Comparison of ENCODE assay signal across 17 mouse cellular contexts in genomic region chr2:174063074-174063473, GRCm38 (mm10). TPM values are rescaled to one million over a fixed set of nuclear protein-coding genes. Genes with fewer than 3 reads are reported as not detected.
DNase-seq lines count a peak whose midpoint lies in the region; ATAC-seq and TF ChIP-seq lines count a peak whose summit lies in the region.
"Had no signal": no experiment of that assay in that cellular context is flagged by ENCODE, and none has a peak within 500 bp of the region (broad histone marks: within the 10 kb centered on the region; RNA-seq: fewer than 3 reads in every experiment).

No protein-coding gene starts in this region.

- ATAC-seq in heart, embryonic 12.5 days (ENCODE audit: insufficient number of reproducible peaks, low FRiP score): no peak
- ATAC-seq in limb, embryonic 14.5 days (ENCODE audit: low FRiP score, low read depth): peak; percentile 53
- no peak for ATAC-seq in forebrain, embryonic 15.5 days (replicated peaks)
- ATAC-seq: forebrain, embryonic 14.5 days had no signal

- no peak overlapping the region for H3K4me2 ChIP-seq in heart, embryonic 12.5 days
- H3K4me2 ChIP-seq in limb, embryonic 14.5 days (replicated peaks; ENCODE audit: low read depth, low read length, severe bottlenecking): no peak overlapping the region
- H3K4me2 ChIP-seq in forebrain, embryonic 15.5 days (replicated peaks): no peak overlapping the region
- H3K4me2 ChIP-seq: embryonic facial prominence, embryonic 13.5 days; neural tube, embryonic 13.5 days had no signal

- no peak overlapping the region for H3K27ac ChIP-seq in heart, embryonic 10.5 days
- no peak overlapping the region for H3K27ac ChIP-seq in heart, embryonic 12.5 days (ENCODE audit: poor library complexity, severe bottlenecking)
- peak overlapping the region; percentile 78 for H3K27ac ChIP-seq in embryonic fibroblast, embryonic 13.5 days (ENCODE audit: insufficient read depth, low read length)
- H3K27ac ChIP-seq in limb, embryonic 14.5 days (replicated peaks; ENCODE audit: low read depth, low read length): peak overlapping the region; percentile 85
- no peak overlapping the region for H3K27ac ChIP-seq in forebrain, embryonic 15.5 days (replicated peaks)
- H3K27ac ChIP-seq: embryonic facial prominence, embryonic 13.5 days had no signal

- 66% methylated on average over 6 of the region's 6 CpGs for WGBS in heart, embryonic 10.5 days
- WGBS in heart, embryonic 12.5 days: 63% methylated on average over 6 of the region's 6 CpGs
- WGBS in limb, embryonic 14.5 days: 51% methylated on average over 6 of the region's 6 CpGs
- WGBS in forebrain, embryonic 15.5 days: 89% methylated on average over 6 of the region's 6 CpGs

- no peak overlapping the region for H3K4me3 ChIP-seq in heart, embryonic 10.5 days
- H3K4me3 ChIP-seq in heart, embryonic 12.5 days: no peak overlapping the region
- no peak overlapping the region for H3K4me3 ChIP-seq in embryonic fibroblast, embryonic 13.5 days (ENCODE audit: insufficient read depth, low read length)
- H3K4me3 ChIP-seq in limb, embryonic 14.5 days (replicated peaks; ENCODE audit: low read length): no peak overlapping the region
- no peak overlapping the region for H3K4me3 ChIP-seq in forebrain, embryonic 15.5 days
- H3K4me3 ChIP-seq: embryonic facial prominence, embryonic 13.5 days; neural tube, embryonic 13.5 days had no signal

- H3K9ac ChIP-seq in heart, embryonic 12.5 days: no peak overlapping the region
- H3K9ac ChIP-seq in limb, embryonic 14.5 days (ENCODE audit: low read depth, low read length, severe bottlenecking): no peak overlapping the region
- H3K9ac ChIP-seq in forebrain, embryonic 15.5 days (replicated peaks): no peak overlapping the region
- H3K9ac ChIP-seq: embryonic facial prominence, embryonic 13.5 days; neural tube, embryonic 13.5 days had no signal

- no peak for TF ChIP-seq POLR2A in embryonic fibroblast, embryonic 13.5 days (IDR thresholded peaks at IDR 0.05; ENCODE audit: low read depth, low read length)
- TF ChIP-seq POLR2A in limb, embryonic 14.5 days (IDR thresholded peaks at IDR 0.05; ENCODE audit: borderline replicate concordance, extremely low read depth, insufficient read depth, insufficient read length): no peak

- H3K27me3 ChIP-seq in heart, embryonic 10.5 days (ENCODE audit: insufficient read depth, poor library complexity, severe bottlenecking): no peaks in the 10 kb centered on the region
- no peaks in the 10 kb centered on the region; the same call in 1 of the 2 replicates for H3K27me3 ChIP-seq in heart, embryonic 12.5 days (replicated peaks)
- no peaks in the 10 kb centered on the region for H3K27me3 ChIP-seq in limb, embryonic 14.5 days (ENCODE audit: control insufficient read depth, insufficient read depth, low read length)
- H3K27me3 ChIP-seq in forebrain, embryonic 15.5 days: no peaks in the 10 kb centered on the region
- H3K27me3 ChIP-seq: embryonic facial prominence, embryonic 13.5 days; neural tube, embryonic 13.5 days had no signal

- H3K9me3 ChIP-seq in heart, embryonic 10.5 days: no peaks in the 10 kb centered on the region
- no peaks in the 10 kb centered on the region for H3K9me3 ChIP-seq in heart, embryonic 12.5 days (replicated peaks)
- no peaks in the 10 kb centered on the region for H3K9me3 ChIP-seq in limb, embryonic 14.5 days (ENCODE audit: control insufficient read depth, low read length)
- no peaks in the 10 kb centered on the region for H3K9me3 ChIP-seq in forebrain, embryonic 15.5 days
- H3K9me3 ChIP-seq: embryonic facial prominence, embryonic 13.5 days; neural tube, embryonic 13.5 days had no signal

- no peaks in the 10 kb centered on the region for H3K36me3 ChIP-seq in heart, embryonic 10.5 days
- H3K36me3 ChIP-seq in heart, embryonic 12.5 days: no peaks in the 10 kb centered on the region
- no peaks in the 10 kb centered on the region for H3K36me3 ChIP-seq in limb, embryonic 14.5 days (ENCODE audit: control insufficient read depth, insufficient read depth, low read length)
- no peaks in the 10 kb centered on the region for H3K36me3 ChIP-seq in forebrain, embryonic 15.5 days
- H3K36me3 ChIP-seq: embryonic facial prominence, embryonic 13.5 days; neural tube, embryonic 13.5 days had no signal

- H3K4me1 ChIP-seq in heart, embryonic 10.5 days: peaks cover 16% of the 10 kb centered on the region; the same call in 1 of the 2 replicates
- peaks cover 4% of the 10 kb centered on the region; the same call in 1 of the 2 replicates for H3K4me1 ChIP-seq in heart, embryonic 12.5 days (replicated peaks)
- no peaks in the 10 kb centered on the region for H3K4me1 ChIP-seq in embryonic fibroblast, embryonic 13.5 days (ENCODE audit: control insufficient read depth, insufficient read depth, low read length)
- H3K4me1 ChIP-seq in limb, embryonic 14.5 days (ENCODE audit: control insufficient read depth, insufficient read depth, low read length): peaks cover 29% of the 10 kb centered on the region
- no peaks in the 10 kb centered on the region for H3K4me1 ChIP-seq in forebrain, embryonic 15.5 days

- peak; percentile 51 for DNase-seq in heart, embryonic 10.5 days (ENCODE audit: low spot score)
- peak; percentile 25 for DNase-seq in NIH3T3 (ENCODE audit: low read depth)
- DNase-seq in limb, embryonic 14.5 days (ENCODE audit: low spot score): no peak
- DNase-seq in cerebellum, adult 18-20 months: no peak
- no peak for DNase-seq in spleen, postnatal 36 days (ENCODE audit: low spot score in 2 of 2)
- DNase-seq: adrenal gland, adult 2 months; cerebellum, adult 11 months; layer of hippocampus, postnatal 36 days; left cerebral cortex, postnatal 4 days; lung, postnatal 14 days; thymus, postnatal 36 days had no signal

- no peak for TF ChIP-seq CTCF in embryonic fibroblast, embryonic 13.5 days (IDR thresholded peaks at IDR 0.05; ENCODE audit: borderline replicate concordance, insufficient read depth, low read length)

RNA-seq across cellular contexts. Expression of gene Stx16, which starts 13.0 kb away (rescaled TPM):
- polyA plus RNA-seq in heart, embryonic 10.5 days (2016; fragmentation: Nextera tagmentation; extraction: Ambion mirVana): 10.1 and 11.9 TPM in 2 replicates
- polyA plus RNA-seq in heart, embryonic 12.5 days (2016; fragmentation: Nextera tagmentation; extraction: Ambion mirVana): 10.5 and 11.2 TPM in 2 replicates
- polyA plus RNA-seq in embryonic fibroblast, embryonic 13.5 days (2011; ENCODE audit: insufficient read length, low read depth, missing spikeins): 43.4 and 57.7 TPM in 2 replicates
- 67.7 and 67.8 TPM in 2 replicates for polyA plus RNA-seq in limb, embryonic 14.5 days (2012; rRNA removed)
- polyA plus RNA-seq in limb, embryonic 14.5 days (2014; fragmentation: Nextera tagmentation; extraction: Ambion mirVana): 10.9 and 11.3 TPM in 2 replicates
- polyA plus RNA-seq in forebrain, embryonic 15.5 days (2015; fragmentation: Nextera tagmentation; extraction: Ambion mirVana): 17.1 and 17.4 TPM in 2 replicates

RNA-seq across cellular contexts. Expression of gene Npepl1, which starts 47.1 kb away (rescaled TPM):
- 51.6 and 53.6 TPM in 2 replicates for polyA plus RNA-seq in heart, embryonic 10.5 days (2016; fragmentation: Nextera tagmentation; extraction: Ambion mirVana)
- 45.5 and 46.1 TPM in 2 replicates for polyA plus RNA-seq in heart, embryonic 12.5 days (2016; fragmentation: Nextera tagmentation; extraction: Ambion mirVana)
- 44.4 and 51.4 TPM in 2 replicates for polyA plus RNA-seq in embryonic fibroblast, embryonic 13.5 days (2011; ENCODE audit: insufficient read length, low read depth, missing spikeins)
- polyA plus RNA-seq in limb, embryonic 14.5 days (2012; rRNA removed): 136 and 177 TPM in 2 replicates
- 72.4 and 76.9 TPM in 2 replicates for polyA plus RNA-seq in limb, embryonic 14.5 days (2014; fragmentation: Nextera tagmentation; extraction: Ambion mirVana)
- 20.9 and 21.3 TPM in 2 replicates for polyA plus RNA-seq in forebrain, embryonic 15.5 days (2015; fragmentation: Nextera tagmentation; extraction: Ambion mirVana)

Comparison
In these comparisons a context has a peak if more than half of its experiments do, and no peak if none do; other contexts are left out.
1. DNase-seq: peak in heart, embryonic 10.5 days (single experiment) and NIH3T3 (single experiment); none in limb, embryonic 14.5 days (single experiment), cerebellum, adult 18-20 months (0 of 2) and spleen, postnatal 36 days (0 of 2).
2. H3K27ac ChIP-seq: peak in embryonic fibroblast, embryonic 13.5 days (single experiment) and limb, embryonic 14.5 days (single experiment); none in heart, embryonic 10.5 days (single experiment), heart, embryonic 12.5 days (single experiment) and forebrain, embryonic 15.5 days (single experiment).